Mouse (Mus musculus) urinary bladder, postnatal 10 days (tissue): ENCODE measurements around the gene Nemf.
"Not testable (repeated sequence)": the region's sequence is repeated elsewhere in the genome, so short reads cannot be mapped to it uniquely, and the experiment has no call there.

ENCODE experiments used
- DNase-seq: peaks from one replicate; pipeline ENCODE4 v3.0.0; 2022; ENCODE audit warnings: low spot score

The Nemf gene

DNA sequence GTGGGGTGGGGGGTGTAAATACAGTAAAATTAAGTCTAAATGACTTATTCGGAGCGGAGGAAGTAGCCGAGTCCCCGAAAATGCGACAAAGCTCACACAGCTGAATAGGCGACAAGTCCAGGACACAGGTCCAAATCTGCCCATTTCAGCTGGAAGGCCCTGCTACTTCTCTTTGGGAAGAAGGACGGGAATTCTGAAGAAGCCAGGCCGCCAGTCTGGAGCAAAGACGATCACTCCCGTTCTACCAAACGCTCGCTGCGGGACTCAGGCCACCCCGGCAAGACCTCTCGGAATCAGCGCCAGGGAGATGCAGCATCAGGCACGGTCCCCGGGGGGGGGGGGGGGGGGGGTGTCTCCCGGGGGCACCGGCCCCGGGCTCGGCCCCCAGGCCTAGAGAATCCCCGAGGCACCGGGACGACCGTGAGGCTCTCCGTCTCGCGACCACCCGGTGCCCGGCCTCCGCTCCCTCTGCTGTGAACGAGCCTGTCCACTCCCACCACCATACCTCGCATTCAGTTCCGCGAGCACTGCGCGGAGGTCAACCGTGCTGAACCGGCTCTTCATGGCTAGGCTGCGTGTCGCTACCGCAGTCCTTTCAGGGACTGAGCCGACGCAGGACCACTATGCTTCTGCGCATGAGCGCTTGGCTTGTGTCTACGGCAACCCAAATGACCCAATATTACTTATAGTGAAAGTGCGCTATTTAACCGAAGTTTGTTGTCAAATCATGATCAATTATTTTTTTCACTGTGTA, at the start of gene Nemf:
Gene Nemf (minus strand): TSS at position 620 of the 754 bp plus-strand sequence.
- DNase-seq = peak; percentile 36

- no peak for DNase-seq
Observed at GRCm38 (mm10) chr12:69402594-69403167, 45.7 kb upstream of the Nemf start.

GRCm38 (mm10) chr12:69402100-69402499, 45.1 kb upstream of the Nemf start:
- DNase-seq = no peak

DNA sequence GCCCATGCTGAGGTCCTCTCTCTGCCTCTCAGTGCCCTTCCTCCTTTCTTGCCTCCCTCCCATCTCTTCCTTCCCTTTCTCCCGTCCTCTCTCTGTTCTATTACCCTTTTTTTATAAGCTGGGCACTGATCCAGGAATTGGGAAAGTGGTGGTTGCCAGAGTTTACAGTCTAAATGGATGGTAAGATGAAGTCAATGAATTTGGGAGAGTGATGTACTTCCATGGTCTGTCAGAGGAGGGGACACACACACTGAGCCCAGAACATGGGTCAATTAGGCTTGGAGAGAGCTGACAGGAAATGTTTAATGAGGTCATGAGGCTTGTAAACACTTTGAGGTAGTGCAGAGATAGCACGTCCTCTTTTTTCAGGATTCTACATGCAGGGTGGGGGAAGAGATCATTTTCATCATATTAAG, 43.9 kb upstream of the Nemf start:
- no peak for DNase-seq

DNA sequence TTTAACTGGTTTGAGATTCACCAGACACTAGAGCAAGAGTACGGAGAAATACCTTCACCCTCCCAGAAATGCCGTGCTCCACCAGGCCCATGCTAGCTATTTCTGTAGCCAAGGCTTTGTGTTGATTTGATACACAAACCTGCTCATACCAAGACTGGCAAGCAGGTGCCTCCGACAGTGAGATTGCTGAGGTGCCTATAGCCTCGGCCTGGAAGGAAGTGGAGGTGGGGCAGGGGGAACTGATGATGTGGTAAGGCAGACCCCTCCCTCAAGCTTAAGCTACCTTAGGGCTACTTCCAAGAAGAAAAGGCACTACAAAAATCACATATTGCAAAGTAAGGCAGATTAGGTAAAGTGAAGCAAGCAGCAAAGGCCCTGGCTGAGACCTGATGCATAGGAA, 43.4 kb upstream of the Nemf start:
- no peak for DNase-seq

- DNase-seq = no peak
Observed at GRCm38 (mm10) chr12:69394456-69394855, 37.5 kb upstream of the Nemf start.

DNA sequence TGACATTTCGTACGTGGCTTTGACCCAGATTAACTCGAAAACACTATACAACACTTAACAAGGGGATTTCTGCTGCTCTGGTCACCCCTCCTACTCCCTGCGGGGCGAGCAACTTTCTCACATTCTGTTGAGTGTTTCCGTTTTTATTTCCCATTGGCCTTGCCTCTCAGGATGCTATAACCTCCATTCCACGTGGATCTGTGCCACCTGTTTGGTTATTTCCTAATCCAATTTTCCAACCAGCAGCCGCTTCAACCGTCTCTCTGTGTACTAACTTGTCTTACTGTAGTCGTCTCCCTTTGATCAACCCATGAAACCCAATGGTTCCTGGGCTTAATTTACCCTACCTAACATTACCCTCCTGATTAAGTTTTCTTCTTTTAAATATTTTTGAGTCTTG, 36.1 kb upstream of the Nemf start:
- no peak for DNase-seq

- no peak for DNase-seq
Observed at GRCm38 (mm10) chr12:69390000-69390698, 33.2 kb upstream of the Nemf start.

- no peak for DNase-seq
Observed at GRCm38 (mm10) chr12:69389273-69389938, 32.4 kb upstream of the Nemf start.

DNA sequence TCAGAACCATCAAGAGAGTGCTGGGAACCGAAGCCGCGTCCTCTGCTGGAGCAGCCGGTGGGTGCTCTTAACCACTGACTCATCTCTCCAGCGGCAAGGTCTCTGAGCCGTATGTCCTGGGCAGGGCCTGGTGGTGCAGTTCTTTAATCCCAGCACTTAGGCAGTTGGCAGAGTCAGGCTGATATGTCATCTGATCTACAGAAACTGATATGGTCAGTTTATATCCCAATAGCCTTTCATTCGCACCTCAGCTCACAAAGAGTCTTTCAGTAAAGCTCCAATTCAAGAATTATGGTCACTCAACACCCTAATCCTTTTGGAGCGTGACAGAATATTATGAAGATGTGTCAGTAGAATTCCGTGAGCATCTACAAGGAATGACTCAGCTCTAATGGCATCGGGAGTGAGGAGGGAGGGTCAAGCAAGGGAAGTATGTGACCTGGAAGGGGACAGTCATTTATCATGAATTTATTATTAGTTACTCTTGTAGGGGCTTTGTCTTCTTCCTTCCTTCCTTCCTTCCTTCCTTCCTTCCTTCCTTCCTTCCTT, 31.4 kb upstream of the Nemf start:
- no peak for DNase-seq

DNA sequence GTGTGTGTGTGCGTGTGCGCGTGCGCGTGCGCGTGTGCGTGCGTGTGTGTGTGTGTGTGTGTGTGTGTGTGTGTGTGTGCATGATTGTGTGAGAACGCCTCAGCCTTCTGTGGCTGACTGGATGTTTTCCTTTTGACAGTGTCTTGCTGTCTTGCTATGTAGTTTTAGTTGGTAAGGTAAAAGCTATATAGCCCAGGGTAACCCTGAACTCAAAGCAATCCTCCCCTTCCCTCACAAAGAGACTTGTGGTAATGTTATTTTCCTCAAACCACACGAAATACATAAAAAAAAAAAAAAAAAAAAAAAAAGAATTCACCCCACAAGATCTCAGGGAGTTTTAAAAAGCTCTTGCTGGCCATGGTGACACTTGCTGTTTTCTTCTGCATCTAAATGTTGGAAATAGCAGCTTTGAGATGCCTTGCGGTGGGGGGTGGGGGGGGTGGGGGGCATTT, 29.3 kb upstream of the Nemf start:
- not testable (repeated sequence) for DNase-seq

GRCm38 (mm10) chr12:69385542-69386280, 28.7 kb upstream of the Nemf start:
- no peak for DNase-seq

DNA sequence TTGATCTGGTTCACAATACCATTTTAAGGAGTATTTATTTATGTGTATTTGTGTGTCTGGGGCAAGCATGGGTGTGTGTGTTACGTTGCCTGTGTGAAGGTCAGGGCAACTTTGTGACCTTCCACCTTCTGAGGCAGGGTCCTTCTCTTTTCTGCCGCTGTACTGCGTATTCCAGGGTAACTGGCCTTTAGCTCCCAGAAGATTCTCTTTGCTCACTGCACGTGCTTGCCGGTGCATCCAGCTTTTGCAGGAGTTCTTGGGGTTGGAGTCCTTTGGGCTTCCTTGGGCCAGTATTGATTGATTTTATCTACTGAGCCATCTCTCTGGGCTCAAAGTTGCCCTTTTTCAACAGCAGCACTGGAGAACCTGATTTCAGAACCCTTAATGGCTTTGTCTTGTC, 27.6 kb upstream of the Nemf start:
- DNase-seq = no peak

- DNase-seq = no peak
Observed at GRCm38 (mm10) chr12:69382880-69383279, 25.9 kb upstream of the Nemf start.

DNA sequence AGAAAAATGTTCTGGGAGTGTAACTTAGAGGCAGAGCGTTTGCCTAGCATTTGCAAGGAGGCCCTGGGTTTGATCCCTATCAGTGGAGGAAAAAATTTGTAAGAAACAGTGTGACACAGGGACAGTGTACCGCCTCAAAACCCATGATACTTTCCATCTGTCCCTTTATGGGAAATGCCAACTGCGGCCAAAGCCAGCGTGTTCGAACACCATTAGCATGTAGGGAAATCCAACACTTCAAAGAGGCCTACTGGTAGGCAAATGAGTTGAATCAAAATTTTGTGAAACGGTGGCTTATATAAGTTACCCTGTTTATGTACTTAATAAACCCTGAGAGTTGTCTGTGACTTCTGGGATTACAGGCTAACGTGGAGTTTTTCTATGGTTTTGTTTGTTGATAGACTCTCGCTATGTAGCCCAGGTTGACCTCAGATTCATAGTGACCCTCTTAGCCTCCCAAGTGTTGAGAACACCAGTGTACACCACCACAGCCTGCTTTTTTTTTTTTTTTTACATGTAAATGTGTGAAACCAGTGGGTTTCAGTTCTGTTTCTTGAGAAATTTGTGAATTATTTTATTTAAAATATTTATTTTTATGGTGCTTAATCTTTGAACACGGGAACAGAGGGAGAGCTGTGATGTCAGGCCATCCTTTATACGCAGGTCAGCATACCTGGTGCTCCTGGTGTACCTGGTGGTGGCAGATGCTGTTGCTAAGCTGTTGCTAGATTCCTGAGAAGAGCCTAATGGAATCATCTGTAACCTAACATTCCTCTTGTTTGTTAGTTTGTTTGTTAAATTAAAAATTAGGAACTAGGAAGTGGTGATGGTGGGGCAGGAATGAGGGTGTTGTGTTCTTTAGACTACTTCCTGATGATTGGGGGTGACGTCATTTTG, 21.8 kb upstream of the Nemf start:
- DNase-seq = no peak

- not testable (repeated sequence) for DNase-seq
Observed at GRCm38 (mm10) chr12:69377636-69378035, 20.7 kb upstream of the Nemf start.

GRCm38 (mm10) chr12:69377188-69377587, 20.2 kb upstream of the Nemf start:
- DNase-seq = no peak

GRCm38 (mm10) chr12:69376132-69376531, 19.2 kb upstream of the Nemf start:
- no peak for DNase-seq

DNA sequence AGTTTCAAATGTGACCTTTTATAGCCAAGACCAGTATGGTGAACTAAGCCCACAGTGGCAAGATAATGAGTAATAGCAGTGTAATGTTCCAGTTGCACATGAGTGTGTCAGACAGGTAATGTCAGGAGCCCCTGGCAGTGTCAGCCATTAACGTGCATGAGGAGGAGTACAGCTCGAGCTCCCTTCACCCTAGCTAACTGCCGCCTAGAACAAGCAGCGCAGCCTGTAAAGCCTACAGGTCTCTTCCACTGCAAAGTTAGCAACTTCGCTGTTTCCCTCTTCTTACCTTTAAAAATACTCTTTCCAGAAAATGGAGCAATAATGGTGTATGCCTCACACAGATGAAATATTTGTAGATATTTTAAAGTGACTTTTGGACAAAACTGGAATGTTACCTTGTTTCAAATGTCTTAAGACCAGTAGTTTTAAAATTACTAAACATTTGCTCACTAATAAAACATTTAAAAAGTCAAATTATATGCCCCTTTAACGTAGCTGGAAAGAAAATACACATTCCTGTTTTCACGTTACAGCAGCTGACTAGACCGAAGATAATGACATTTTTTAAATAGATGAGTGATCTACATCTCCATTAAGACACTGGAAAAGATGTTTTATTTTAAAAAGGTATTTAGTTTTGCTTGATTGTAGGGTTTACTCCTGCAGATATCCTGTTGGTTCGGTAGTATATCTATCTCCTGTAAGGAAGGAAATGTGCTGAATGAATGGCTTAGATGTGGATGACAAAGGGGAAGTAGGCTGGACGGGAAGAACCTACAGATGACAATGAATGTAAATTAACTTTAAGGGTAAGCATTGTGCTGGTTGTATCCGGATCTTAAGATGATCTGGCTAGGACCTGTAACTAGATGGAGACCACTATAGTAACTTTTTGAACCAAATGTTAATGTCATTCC, 17.1 kb upstream of the Nemf start:
- DNase-seq = no peak
